Mouse (Mus musculus): ENCODE data around the gene Urb2.

Urb2 gene

DNA sequence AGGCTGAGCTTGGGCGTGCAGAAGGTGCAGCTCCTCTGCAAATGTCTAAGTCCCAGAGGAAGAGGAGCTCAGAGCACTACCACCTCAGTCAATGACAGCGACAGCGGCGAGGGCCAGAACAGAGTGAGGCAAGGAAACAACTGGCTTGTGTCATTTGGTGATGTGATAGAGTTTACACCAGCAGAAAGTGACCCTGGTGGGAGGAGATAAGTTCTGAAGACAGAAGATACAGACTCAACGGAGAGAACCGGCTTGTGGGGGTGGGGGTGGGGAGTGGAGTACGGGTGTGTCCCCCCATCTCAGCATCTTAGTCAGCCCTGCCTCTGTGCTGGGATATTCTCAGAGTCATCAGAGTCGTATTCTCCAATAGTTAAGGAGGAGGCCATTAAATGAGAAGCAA lies 56.1 kb downstream of the Urb2 start:
- no peak for DNase-seq (ENCODE audit: low spot score in 2 of 2)

DNA sequence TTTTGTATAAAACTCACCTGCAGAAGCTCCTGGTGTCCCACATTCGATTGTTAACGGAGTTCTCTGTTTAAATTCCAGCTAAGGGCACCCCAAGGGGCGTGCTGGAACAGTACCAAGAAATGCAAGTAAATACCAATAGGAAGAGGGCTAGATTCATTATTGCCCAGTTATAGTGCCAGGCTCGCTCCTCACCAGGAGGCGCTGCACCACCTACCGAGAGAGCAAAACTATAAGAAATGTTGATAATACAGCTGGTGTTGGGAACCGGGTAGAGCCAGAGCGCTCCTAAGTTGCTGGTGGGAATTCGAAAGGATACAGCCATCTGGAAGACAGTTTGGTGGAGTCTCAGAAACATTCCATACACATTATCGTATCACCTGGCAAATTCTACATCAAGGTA lies 56.7 kb downstream of the Urb2 start:
- no peak for DNase-seq (ENCODE audit: low spot score in 2 of 2)

DNA sequence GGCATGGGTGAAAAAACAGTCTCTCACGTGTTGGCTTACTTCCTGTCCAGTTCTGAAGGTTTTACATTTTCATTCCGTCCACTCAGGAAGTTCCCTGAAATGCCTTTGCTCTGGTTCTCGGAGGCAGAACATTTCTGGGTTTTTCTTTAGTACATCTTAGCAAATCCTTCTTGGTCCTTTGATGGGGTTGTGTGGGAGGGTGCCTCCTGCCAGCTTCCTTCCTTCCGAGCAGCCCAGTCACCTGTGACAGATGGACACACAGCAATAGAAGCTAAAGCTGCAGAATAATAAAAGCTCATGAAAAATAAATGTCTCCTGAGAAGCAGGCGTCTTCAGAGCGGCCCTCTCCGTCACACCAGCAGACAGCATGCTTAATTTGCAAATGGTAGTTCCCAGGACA lies 57.7 kb downstream of the Urb2 start:
- DNase-seq (ENCODE audit: low spot score in 2 of 2) = no peak

DNA sequence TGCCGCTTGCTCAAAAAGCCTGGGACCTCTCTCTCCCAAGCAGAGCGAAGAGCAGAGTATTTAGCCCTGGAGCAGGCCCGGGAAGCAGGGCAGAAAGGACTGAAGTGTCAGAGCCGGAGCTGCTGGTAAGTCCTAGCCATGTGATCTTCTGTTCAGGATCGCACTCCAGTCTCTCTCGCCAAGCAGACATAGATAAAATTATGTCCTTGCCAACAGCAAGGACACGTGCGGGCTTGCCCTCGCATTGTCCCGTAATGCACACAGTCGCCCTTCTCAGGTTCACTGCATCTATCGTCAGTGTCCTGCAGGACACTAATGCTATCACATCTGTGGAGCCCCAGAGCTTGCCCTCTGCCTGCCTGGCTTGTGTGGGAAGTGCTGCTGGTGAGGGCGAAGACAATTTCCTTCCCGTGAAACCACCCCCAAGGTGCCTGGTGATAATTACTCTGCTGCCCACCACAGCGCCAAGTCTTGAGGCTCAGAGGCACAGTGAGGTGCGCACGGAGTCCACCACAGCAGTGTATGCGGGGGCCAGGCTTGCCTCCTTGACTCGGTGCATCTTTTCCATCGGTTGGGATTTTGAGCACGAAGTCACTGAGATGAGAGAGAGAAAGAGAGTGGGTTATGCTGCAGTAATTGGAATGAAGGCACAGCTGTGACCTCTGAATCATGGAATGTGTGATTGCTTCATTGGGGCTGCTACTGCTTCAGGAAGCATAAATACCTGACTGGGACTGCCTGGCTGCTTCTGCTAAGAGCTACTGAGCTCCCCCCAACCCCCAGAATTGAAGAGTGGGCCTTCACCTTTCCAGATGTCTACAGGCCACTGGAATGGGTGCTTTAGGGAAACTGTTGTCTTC lies 59.4 kb downstream of the Urb2 start:
- no peak for DNase-seq (ENCODE audit: low spot score in 2 of 2)

DNA sequence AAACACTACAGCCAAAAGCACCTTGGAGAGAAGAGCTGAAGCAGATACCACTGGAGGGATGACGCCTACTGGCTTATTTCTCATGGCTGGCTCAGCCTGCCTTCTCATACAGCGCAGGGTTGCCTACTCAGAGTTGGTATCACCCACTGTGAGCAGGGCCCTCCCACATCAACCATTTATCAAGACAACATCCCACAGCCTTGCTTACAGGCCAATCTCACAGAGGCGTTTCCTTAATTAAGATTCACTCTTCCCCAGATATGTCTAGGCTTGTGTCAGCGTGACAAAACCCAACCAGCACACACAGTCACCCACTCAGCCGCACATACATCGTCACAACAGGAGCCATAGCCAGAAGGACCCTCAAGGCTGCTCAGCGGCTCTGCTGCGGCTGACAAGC lies 61.3 kb downstream of the Urb2 start:
- no peak for DNase-seq (ENCODE audit: low spot score in 2 of 2)

DNA sequence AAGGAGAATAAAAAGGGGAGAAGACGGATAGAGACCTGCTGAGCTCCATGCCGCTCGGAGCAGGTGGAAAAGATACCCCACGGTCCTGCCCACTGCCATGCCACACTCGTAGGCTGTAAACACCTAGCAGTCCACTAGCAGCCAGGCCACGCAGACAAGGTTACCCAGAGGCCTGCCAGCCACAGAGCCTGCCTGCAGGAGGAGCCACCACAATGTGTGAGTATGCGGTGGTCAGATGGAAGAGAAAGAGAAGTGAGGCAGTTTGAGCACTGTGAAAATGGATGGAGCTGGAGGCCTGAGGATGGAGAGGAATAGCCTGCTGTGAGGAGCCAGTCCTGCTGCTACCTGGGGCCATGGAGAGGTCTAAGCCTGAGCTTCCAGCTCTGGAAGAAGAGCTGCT lies 62.3 kb downstream of the Urb2 start:
- DNase-seq (ENCODE audit: low spot score in 2 of 2) = no peak

DNA sequence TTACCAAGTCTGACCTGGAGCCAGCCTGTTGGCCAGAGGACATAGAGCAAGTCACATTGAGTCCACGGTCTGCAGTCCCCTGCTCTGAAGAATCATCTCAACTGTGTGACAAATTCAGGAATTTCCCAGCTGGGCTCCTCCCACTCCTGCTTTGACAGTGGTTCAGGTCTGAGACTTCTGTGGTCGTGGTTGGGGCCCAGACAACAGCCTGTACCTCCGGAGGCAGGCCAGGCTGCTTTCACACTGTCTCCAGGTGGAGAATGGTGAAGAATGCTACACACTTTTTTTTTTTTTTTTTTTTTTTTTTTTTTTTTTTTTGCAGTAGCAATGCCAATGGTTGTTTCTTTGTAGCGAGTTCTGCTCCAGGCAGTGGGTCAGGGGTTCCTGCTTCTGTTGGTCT lies 64.4 kb downstream of the Urb2 start:
- no peak for DNase-seq (ENCODE audit: low spot score in 2 of 2)

DNA sequence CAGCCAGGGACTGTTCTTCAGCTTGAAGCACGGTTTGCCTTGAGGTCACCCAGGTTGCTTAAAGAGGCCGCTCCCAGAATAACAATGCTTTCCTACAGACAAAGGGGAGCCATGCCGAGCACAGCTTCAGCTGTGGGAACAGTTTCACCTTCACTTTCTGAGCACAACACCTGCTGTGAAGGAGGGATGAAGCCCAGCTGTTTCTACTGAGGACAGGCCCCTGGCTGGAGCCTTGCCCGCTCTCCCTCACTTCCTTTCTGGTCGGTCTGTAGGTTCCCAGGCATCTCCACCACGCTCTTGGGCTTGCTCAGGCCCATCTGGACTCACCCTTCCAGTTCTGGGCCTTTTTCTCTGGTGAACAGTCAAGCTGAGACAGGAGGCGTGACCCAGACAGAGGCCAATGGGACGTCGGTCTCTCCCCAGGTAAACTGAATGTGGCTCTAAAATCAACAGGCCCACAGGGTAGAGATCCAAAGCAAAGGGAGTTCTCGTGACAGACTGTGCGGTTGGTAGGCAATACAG lies 66.8 kb downstream of the Urb2 start:
- no peak for DNase-seq (ENCODE audit: low spot score in 2 of 2)

DNA sequence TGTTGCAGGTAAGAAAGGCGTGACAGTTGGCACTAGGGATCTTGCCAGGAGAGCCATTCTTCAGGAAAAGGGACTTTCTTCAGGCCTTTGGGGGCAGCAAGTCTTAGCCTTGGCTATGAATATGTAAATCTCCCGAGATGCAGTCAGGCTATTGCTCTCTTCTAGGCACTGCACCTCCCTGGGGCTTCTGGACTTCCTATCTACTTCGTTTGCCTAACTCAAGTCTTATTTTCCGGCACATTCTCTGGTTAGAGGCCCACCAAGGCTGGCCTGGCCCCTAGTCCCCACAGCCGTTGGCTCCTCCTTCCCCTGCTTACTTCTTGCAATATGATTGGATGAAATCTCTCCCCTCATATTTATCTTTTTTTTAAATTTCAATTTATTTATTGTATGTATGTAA lies 67.7 kb downstream of the Urb2 start:
- DNase-seq (ENCODE audit: low spot score in 2 of 2) = no peak

DNA sequence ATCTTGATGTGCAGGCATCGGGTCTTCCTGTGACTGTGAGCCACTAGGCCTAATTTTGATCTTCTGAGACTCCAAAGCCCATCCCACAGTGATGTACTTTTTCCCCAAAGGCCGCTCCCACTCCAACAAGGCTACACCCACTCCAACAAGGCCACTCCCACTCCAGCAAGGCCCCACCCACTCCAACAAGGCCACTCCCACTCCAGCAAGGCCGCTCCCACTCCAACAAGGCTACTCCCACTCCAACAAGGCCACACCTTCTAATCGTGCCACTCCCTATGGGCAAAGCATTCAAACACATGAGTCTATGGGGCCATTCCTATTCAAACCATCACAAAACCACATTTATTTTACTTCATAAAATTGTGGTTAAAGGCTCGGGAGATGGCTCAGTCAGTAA lies 69.2 kb downstream of the Urb2 start:
- DNase-seq (ENCODE audit: low spot score in 2 of 2) = no peak
